Mouse (Mus musculus): ENCODE measurements around the gene Khdc4.

Gene Khdc4

GRCm38 (mm10) chr3:88738641-88739040, 53.0 kb downstream of the Khdc4 start:
- DNase-seq, result peak; percentile 33 to 72

GRCm38 (mm10) chr3:88740147-88740546, 54.5 kb downstream of the Khdc4 start:
- DNase-seq, result no peak

GRCm38 (mm10) chr3:88745534-88745933, 59.9 kb downstream of the Khdc4 start:
- DNase-seq, result no peak

- no peak for DNase-seq
These were observed 60.7 kb downstream of the Khdc4 start for GRCm38 (mm10) chr3:88746139-88746870.

- DNase-seq, result no peak
These were observed 61.2 kb downstream of the Khdc4 start for GRCm38 (mm10) chr3:88746871-88747231.

- no peak for DNase-seq
These were observed 68.7 kb downstream of the Khdc4 start for GRCm38 (mm10) chr3:88754283-88754682.

GRCm38 (mm10) chr3:88755541-88755940, 69.9 kb downstream of the Khdc4 start:
- no peak for DNase-seq

GRCm38 (mm10) chr3:88756276-88756675, 70.7 kb downstream of the Khdc4 start:
- no peak for DNase-seq

- DNase-seq, result no peak
These were observed 72.5 kb downstream of the Khdc4 start for GRCm38 (mm10) chr3:88758045-88758500.

- no peak for DNase-seq
These were observed 76.0 kb downstream of the Khdc4 start for GRCm38 (mm10) chr3:88761619-88762018.

GRCm38 (mm10) chr3:88762401-88762831, 76.8 kb downstream of the Khdc4 start:
- no peak for DNase-seq

All from spleen, adult 18-20 months (tissue).